Mouse (Mus musculus) liver, embryonic 14.5 days (tissue): ENCODE results near the gene Prpf39. TPM values are rescaled to one million over a fixed set of nuclear protein-coding genes. Genes with fewer than 3 reads are reported as not detected.

Experiments used
- ATAC-seq: fragments of 200-750 bp; cut with Nextera tagmentation; 2 replicates; pipeline ENCODE4 v1.8.0; 2017; ENCODE audit warnings: moderate number of reproducible peaks, mild to moderate bottlenecking, moderate library complexity; ENCODE audit not compliant: insufficient read depth
- DNase-seq, 3 experiments: peaks; one replicate each; pipeline ENCODE4 v3.0.0-alpha.2; 2012 to 2013; ENCODE audit warnings: low read depth in 3 of 3, low spot score in 3 of 3
- H3K27ac ChIP-seq: fragments of 300-500 bp; sonication (generic); 2 replicates; pipeline ENCODE4 v1.5.1; 2014; ENCODE audit warnings: moderate library complexity, mild to moderate bottlenecking, control low read depth, inconsistent platforms
- H3K27me3 ChIP-seq: fragments of 300-500 bp; sonication (generic); 2 replicates; pipeline ENCODE4 v1.6.1; 2014; ENCODE audit warnings: mild to moderate bottlenecking, low read length, moderate library complexity; ENCODE audit not compliant: control insufficient read depth, insufficient read depth
- H3K36me3 ChIP-seq: fragments of 300-500 bp; sonication (generic); replicated peaks from 2 replicates; pipeline ENCODE4 v1.6.1; 2014; ENCODE audit warnings: low read depth; ENCODE audit not compliant: control insufficient read depth, insufficient read depth
- H3K4me1 ChIP-seq, 2 experiments: fragments of 200-500 bp in 1 of 2; fragments of 300-500 bp in 1 of 2; sonication (generic) in 1 of 2; replicated peaks; 2 replicates each; pipeline ENCODE4 v1.6.1; 2012 to 2014; ENCODE audit warnings: antibody characterized with exemption in 1 of 2, inconsistent platforms in 1 of 2, low read length in 1 of 2; ENCODE audit not compliant: control insufficient read depth in 2 of 2, insufficient read depth in 2 of 2
- H3K4me2 ChIP-seq: fragments of 300-500 bp; sonication (generic); 2 replicates; pipeline ENCODE4 v1.6.1; 2014; ENCODE audit warnings: low read depth, mild to moderate bottlenecking, control low read depth, moderate library complexity
- H3K4me3 ChIP-seq, 2 experiments: fragments of 200-500 bp in 1 of 2; fragments of 300-500 bp in 1 of 2; sonication (generic) in 1 of 2; 2 replicates each; pipeline ENCODE4 v1.5.1; 2012 to 2014; ENCODE audit warnings: low read depth in 2 of 2, low read length in 2 of 2, mild to moderate bottlenecking in 2 of 2, control low read depth in 1 of 2, inconsistent platforms in 1 of 2, moderate library complexity in 1 of 2; ENCODE audit not compliant: insufficient read depth in 1 of 2
- H3K9ac ChIP-seq: fragments of 300-500 bp; sonication (generic); replicated peaks from 2 replicates; pipeline ENCODE4 v1.6.1; 2014; ENCODE audit warnings: mild to moderate bottlenecking, control low read depth, moderate library complexity
- H3K9me3 ChIP-seq: fragments of 300-500 bp; sonication (generic); 2 replicates; pipeline ENCODE4 v1.6.1; 2016; ENCODE audit warnings: low read length, mixed read lengths; ENCODE audit not compliant: control insufficient read depth
- CTCF ChIP-seq: IDR thresholded peaks from 2 replicates; pipeline ENCODE4 v1.5.1; 2016; ENCODE audit warnings: antibody characterized with exemption, low read depth, control low read depth
- EP300 ChIP-seq: IDR thresholded peaks from 2 replicates; pipeline ENCODE4 v1.6.1; 2016; ENCODE audit warnings: antibody characterized with exemption, low read depth
- WGBS: fragments of 180-500 bp; shearing (Covaris S2); extraction: QIAGEN DNeasy Blood & Tissue Kit; methylation state at CpG from one replicate; pipeline ENCODE4 v1.1.7; 2014; ENCODE audit not compliant: insufficient replicate concordance; 5-methylcytosine and 5-hydroxymethylcytosine counted together
- polyA plus RNA-seq, 2 experiments: library from polyadenylated mRNA; depleted of rRNA in 1 of 2; stranded (reverse) in 1 of 2; unstranded in 1 of 2; fragments of >200 nt; fragmentation: Nextera tagmentation in 1 of 2; extraction: Ambion mirVana in 1 of 2; gene quantifications; 2 replicates each; pipeline versions ENCODE4 v1.2.1 to v1.2.3; 2012 to 2014

Gene Prpf39
- polyA plus RNA-seq, 2 experiments, result 9.1 to 14.3 TPM

- Histone ChIP-seq H3K4me3 (peak overlapping the region; percentile 93 to 98), H3K9me3 (no peaks in the 10 kb centered on the region), H3K27me3 (no peaks in the 10 kb centered on the region; the same call in 1 of the 2 replicates), H3K4me1 (peaks cover 16 to 19% of the 10 kb centered on the region in 2 experiments), H3K9ac (peak overlapping the region; percentile 89), H3K27ac (peak overlapping the region; percentile 44), H3K4me2 (peak overlapping the region; percentile 72), H3K36me3 (no peaks in the 10 kb centered on the region; the same call in none of the 2 replicates)
- WGBS, result under 1% methylated on average over 41 of the region's 41 CpGs
- ATAC-seq, result peak; percentile 1; the same call in 1 of the 2 replicates
- no peak for TF ChIP-seq EP300
- no peak for TF ChIP-seq CTCF
- DNase-seq, result peak in 1 of 3 experiments; percentile 7
Observed at GRCm38 (mm10) chr12:65075733-65076310, 39.7 kb downstream of the Prpf39 start.

DNA sequence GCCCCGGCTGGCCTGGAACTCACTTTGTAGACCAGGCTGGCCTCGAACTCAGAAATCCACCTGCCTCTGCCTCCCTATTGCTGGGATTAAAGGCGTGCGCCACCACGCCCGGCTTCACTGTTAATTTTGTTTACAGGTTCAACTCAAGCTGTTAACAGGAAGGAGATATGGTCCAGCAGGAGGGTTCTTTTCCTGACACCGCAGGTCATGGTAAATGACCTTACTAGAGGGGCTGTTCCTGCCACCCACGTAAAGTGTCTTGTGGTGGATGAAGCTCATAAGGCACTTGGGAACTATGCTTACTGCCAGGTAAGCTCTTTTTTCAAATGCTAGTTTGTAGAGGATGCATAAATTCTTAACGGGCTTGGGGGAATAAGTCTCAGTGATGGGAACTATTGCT lies 40.8 kb downstream of the Prpf39 start:
- 48% methylated on average over 9 of the region's 9 CpGs for WGBS
- DNase-seq (no peak), ATAC-seq (no peak)
- Histone ChIP-seq H3K4me1 (peaks cover 16 to 19% of the 10 kb centered on the region in 2 experiments), H3K27me3 (no peaks in the 10 kb centered on the region; the same call in 1 of the 2 replicates), H3K36me3 (no peaks in the 10 kb centered on the region; the same call in none of the 2 replicates), H3K4me2 (peak overlapping the region; percentile 72), H3K9me3 (no peaks in the 10 kb centered on the region), H3K9ac (peak overlapping the region; percentile 89), H3K4me3 (peak overlapping the region; percentile 24 to 93; a peak in 3 of 4 replicates), H3K27ac (no peak overlapping the region)
- TF ChIP-seq CTCF (no peak), EP300 (no peak)

DNA sequence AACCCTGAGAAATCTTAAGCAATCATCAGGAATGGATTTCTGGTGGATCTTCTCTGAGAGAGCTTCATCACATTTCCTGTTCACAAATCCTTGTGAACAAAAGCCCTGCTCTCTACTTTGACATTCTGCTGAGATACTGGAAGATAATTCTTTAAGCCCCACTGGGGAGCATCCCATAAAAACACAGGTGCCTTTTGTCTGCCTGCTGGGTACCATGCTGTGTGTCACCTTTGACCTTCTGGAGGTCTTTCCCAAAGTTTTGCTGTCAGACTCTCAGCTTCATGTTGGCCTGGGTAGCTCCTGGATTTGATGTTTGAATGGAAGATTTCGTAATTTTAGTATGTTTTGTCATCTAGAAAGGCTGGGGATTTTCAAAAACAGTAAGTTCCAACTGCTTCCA lies 72.6 kb downstream of the Prpf39 start:
- ATAC-seq (no peak), DNase-seq (no peak)
- no peak overlapping the region for H3K4me2 ChIP-seq
- no peaks in the 10 kb centered on the region for H3K9me3 ChIP-seq
- H3K4me3 ChIP-seq, result no peak overlapping the region
- H3K27me3 ChIP-seq, result no peaks in the 10 kb centered on the region
- no peak for TF ChIP-seq EP300
- no peak for TF ChIP-seq CTCF
- no peaks in the 10 kb centered on the region for H3K4me1 ChIP-seq
- H3K27ac ChIP-seq, result no peak overlapping the region
- peaks cover 15% of the 10 kb centered on the region for H3K36me3 ChIP-seq
- no peak overlapping the region for H3K9ac ChIP-seq
- WGBS, result 65% methylated on average over 1 of the region's 1 CpGs

DNA sequence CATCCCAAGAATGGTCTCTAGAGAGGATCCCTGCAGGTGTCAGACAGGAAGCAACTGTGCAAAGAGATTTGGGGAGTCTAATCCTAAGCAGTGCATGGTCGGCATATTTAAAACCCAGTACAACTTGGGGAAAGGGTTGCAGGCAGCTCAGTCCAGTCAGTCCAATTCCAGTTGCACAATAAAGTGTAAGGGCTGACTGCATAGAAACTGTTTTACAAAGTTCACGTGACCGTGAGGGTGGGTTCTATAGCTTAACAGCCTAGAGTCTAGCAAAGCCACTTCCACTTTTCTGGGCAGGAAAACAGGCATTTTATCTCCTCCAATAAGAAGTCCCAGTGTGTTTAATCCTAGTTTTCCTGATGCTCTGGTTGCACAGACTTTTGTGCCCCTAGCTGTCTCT lies 75.4 kb downstream of the Prpf39 start:
- no peak overlapping the region for H3K27ac ChIP-seq
- no peaks in the 10 kb centered on the region for H3K27me3 ChIP-seq
- 64% methylated on average over 3 of the region's 3 CpGs for WGBS
- no peak for DNase-seq
- ATAC-seq, result no peak
- H3K4me2 ChIP-seq, result no peak overlapping the region
- no peaks in the 10 kb centered on the region for H3K9me3 ChIP-seq
- H3K9ac ChIP-seq, result no peak overlapping the region
- TF ChIP-seq EP300 (no peak), CTCF (no peak)
- no peaks in the 10 kb centered on the region for H3K4me1 ChIP-seq
- H3K4me3 ChIP-seq, result no peak overlapping the region
- H3K36me3 ChIP-seq, result peaks cover 6% of the 10 kb centered on the region

- Histone ChIP-seq H3K4me2 (no peak overlapping the region), H3K4me3 (no peak overlapping the region), H3K9me3 (no peaks in the 10 kb centered on the region), H3K36me3 (peaks cover 10% of the 10 kb centered on the region; the same call in 1 of the 2 replicates), H3K9ac (no peak overlapping the region), H3K4me1 (no peaks in the 10 kb centered on the region), H3K27ac (no peak overlapping the region), H3K27me3 (no peaks in the 10 kb centered on the region)
- no peak for ATAC-seq
- TF ChIP-seq CTCF (no peak), EP300 (no peak)
- WGBS, result 74% methylated on average over 1 of the region's 1 CpGs
- DNase-seq, result no peak
Observed at GRCm38 (mm10) chr12:65112811-65113210, 76.7 kb downstream of the Prpf39 start.

Other genes with a start within 250 kb of the Prpf39 start
- gene Gm527, start 118.4 kb upstream of the Prpf39 start, polyA plus RNA-seq (2012; rRNA removed), result 0.26 and 0.42 TPM in 2 replicates
- gene Gm527, start 118.4 kb upstream of the Prpf39 start, polyA plus RNA-seq (2014; fragmentation: Nextera tagmentation; extraction: Ambion mirVana), result 0.17 and 0.44 TPM in 2 replicates
- gene Klhl28, start 70.8 kb upstream of the Prpf39 start, polyA plus RNA-seq (2012; rRNA removed), result 1.4 and 1.6 TPM in 2 replicates
- 3.0 and 3.1 TPM in 2 replicates for gene Klhl28, start 70.8 kb upstream of the Prpf39 start, polyA plus RNA-seq (2014; fragmentation: Nextera tagmentation; extraction: Ambion mirVana)
- gene Togaram1, start 70.5 kb upstream of the Prpf39 start, polyA plus RNA-seq (2012; rRNA removed), result 2.8 and 3.9 TPM in 2 replicates
- gene Togaram1, start 70.5 kb upstream of the Prpf39 start, polyA plus RNA-seq (2014; fragmentation: Nextera tagmentation; extraction: Ambion mirVana), result 6.4 and 6.6 TPM in 2 replicates
- 34.3 and 66.5 TPM in 2 replicates for gene Fkbp3, start 37.7 kb downstream of the Prpf39 start, polyA plus RNA-seq (2012; rRNA removed)
- 147 and 152 TPM in 2 replicates for gene Fkbp3, start 37.7 kb downstream of the Prpf39 start, polyA plus RNA-seq (2014; fragmentation: Nextera tagmentation; extraction: Ambion mirVana)
- 2.3 and 4.6 TPM in 2 replicates for gene Fancm, start 39.3 kb downstream of the Prpf39 start, polyA plus RNA-seq (2012; rRNA removed)
- 5.8 and 6.5 TPM in 2 replicates for gene Fancm, start 39.3 kb downstream of the Prpf39 start, polyA plus RNA-seq (2014; fragmentation: Nextera tagmentation; extraction: Ambion mirVana)
- 8.2 and 14.7 TPM in 2 replicates for gene Mis18bp1, start 136.3 kb downstream of the Prpf39 start, polyA plus RNA-seq (2012; rRNA removed)
- 36.4 and 36.7 TPM in 2 replicates for gene Mis18bp1, start 136.3 kb downstream of the Prpf39 start, polyA plus RNA-seq (2014; fragmentation: Nextera tagmentation; extraction: Ambion mirVana)
- gene Wdr20rt, start 189.2 kb downstream of the Prpf39 start, polyA plus RNA-seq (2012; rRNA removed), result not detected in 2 replicates
- not detected in 2 replicates for gene Wdr20rt, start 189.2 kb downstream of the Prpf39 start, polyA plus RNA-seq (2014; fragmentation: Nextera tagmentation; extraction: Ambion mirVana)